Mouse (Mus musculus) brain, embryonic 14.5 days (tissue): ENCODE results near the gene Usp45. TPM values are rescaled to one million over a fixed set of nuclear protein-coding genes. Genes with fewer than 3 reads are reported as not detected.

Experiments used
- DNase-seq: peaks from one replicate; pipeline ENCODE4 v3.0.0-alpha.2; 2011; ENCODE audit warnings: low read depth
- CTCF ChIP-seq: fragments of 200-500 bp; IDR thresholded peaks from 2 replicates; pipeline ENCODE4 v1.5.1; 2012; ENCODE audit warnings: inconsistent platforms, mild to moderate bottlenecking, moderate library complexity, borderline replicate concordance; ENCODE audit not compliant: insufficient read depth, insufficient read length; ENCODE audit errors: extremely low read depth
- POLR2A ChIP-seq: fragments of 200-500 bp; IDR thresholded peaks from 2 replicates; pipeline ENCODE4 v1.6.1; 2012; ENCODE audit warnings: mild to moderate bottlenecking, inconsistent platforms, borderline replicate concordance; ENCODE audit not compliant: poor library complexity, insufficient read depth, insufficient read length, severe bottlenecking; ENCODE audit errors: extremely low read depth
- polyA plus RNA-seq: library from polyadenylated mRNA; depleted of rRNA; stranded (reverse); fragments of >200 nt; gene quantifications from 2 replicates; pipeline ENCODE4 v1.2.3, GENCODE M21; 2012

The Usp45 gene
- polyA plus RNA-seq, 1 experiment: 10.9 TPM

- TF ChIP-seq POLR2A (no peak), CTCF (no peak)
- DNase-seq: peak; percentile 36
Measured at GRCm38 (mm10) chr4:21766171-21766862, 639 bp upstream of the Usp45 start.

- TF ChIP-seq POLR2A: no peak
- TF ChIP-seq CTCF: no peak
- DNase-seq: no peak
Measured at GRCm38 (mm10) chr4:21771064-21771463, 4.1 kb downstream of the Usp45 start.

GRCm38 (mm10) chr4:21772306-21772705 lies 5.3 kb downstream of the Usp45 start:
- no peak for TF ChIP-seq POLR2A
- TF ChIP-seq CTCF: no peak
- no peak for DNase-seq

DNA sequence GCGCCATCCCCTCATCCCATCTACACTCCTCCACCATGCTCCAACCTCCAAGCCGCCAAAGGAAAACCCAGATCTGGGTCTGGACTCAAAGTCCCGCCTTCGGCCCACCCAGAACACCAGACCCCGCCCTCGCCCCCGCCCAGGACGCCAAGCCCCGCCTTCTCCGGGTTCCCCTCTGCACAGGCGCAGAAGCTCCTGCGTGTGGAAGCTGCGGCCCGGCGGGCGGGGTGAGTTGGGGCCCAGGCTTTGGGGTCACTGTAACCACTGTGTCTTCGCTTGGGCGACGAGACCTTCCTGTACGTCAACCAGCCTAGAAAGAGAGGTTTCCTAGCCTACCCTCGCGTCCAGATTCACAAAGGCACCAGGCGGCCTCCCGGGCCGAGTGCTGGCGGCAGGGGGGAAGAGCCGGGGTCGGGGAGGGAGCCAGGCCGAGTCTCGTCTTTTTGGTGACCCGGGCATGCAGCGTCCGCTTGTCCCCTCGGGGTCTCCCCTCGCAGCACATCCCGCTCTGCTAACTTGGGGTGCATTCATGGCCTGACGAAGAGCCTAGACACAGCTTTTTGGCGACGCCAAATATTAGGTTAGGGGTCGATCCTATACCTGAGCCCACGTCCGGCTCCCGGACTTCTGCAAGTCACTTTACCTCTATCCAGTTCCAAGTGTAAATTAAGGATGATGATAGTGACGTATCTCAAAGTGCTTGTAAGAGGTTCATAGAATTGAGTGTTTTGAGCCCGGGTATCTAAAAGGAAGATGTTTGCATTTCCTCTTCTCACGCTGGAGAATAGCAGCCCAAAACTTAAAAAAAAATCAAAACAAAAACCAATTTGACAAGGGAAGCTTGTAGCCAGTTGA lies 9.4 kb downstream of the Usp45 start:
- peak; percentile 97 for DNase-seq
- TF ChIP-seq POLR2A (peak; percentile 80; the same call in 1 of the 2 replicates), CTCF (no peak)

DNA sequence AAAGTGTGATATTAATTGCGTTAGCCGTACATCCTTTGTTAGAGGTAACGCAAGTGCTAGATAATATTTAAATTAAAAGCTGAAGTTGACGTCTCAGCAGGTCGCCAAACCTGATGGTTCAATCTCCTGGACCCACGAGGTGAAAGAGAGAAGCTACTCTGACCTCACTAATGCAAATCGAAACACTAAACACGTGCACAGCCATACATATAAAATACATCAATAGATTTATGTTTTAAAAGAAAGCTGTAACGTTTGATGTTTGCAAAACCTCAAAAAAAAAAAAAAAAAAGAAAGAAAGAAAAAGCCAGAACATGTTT lies 9.9 kb downstream of the Usp45 start:
- TF ChIP-seq CTCF (no peak), POLR2A (no peak)
- DNase-seq: no peak

DNA sequence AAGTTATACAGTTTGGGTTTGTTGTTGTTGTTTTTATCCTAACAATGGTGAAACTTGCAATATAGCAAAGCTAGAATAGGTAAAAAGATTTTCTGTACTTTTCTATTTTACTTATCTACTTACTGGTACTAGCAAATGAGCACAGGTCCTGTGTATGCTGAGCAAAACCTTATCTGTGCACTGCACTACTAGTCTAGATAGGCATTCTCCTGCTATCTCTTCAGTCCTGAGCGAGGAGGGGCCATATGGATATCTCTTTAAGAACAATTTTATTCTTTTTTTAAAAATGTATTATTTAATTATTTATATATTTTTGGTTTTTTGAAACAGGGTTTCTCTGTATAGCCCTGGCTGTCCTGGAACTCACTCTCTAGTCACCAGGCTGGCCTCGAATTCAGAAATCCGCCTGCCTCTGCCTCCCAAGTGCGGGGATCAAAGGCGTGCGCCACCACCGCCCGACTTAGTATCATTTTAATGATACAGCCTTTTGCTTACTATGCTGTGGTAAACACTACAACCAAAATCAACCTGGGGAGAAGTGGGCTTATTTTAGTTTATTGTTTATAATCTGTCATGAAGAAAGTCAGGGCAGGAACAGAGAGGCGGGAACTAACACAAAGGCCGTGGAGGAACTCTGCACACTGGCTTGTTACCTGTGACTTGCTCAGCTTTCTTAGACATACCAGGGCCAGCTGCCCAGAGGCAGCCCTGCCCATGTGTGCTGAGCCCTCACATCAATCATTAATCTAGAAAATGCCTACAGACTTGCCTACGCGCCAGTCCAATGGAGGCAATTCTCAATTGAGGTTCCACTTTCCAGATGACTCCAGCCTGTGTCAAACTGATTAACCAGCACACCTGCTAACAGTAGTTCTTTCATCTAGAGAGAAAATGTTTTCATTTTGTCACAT lies 14.1 kb downstream of the Usp45 start:
- no peak for DNase-seq
- no peak for TF ChIP-seq POLR2A
- TF ChIP-seq CTCF: no peak

- DNase-seq: no peak
- no peak for TF ChIP-seq POLR2A
- no peak for TF ChIP-seq CTCF
Measured at GRCm38 (mm10) chr4:21786268-21786667, 19.3 kb downstream of the Usp45 start.

DNA sequence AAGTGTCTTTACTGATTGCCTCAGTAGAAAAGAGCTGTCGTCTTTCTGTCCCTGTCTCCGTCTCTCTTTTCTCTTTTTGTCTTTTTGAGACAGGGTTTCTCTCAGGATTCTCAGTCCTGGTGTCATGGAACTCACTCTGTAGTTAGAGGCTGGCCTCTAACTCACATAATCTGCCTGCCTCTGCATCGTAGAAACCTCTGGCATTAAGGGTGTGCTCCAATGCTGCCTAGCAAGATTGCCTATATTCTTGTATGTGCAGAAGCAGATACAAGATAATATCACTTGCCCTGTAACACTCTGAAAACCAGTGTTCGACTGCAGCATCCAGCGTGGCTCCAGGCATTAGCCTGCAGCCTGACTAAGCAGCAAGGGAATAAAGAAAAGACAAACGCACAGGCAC lies 21.9 kb downstream of the Usp45 start:
- no peak for DNase-seq
- TF ChIP-seq CTCF (no peak), POLR2A (no peak)

DNA sequence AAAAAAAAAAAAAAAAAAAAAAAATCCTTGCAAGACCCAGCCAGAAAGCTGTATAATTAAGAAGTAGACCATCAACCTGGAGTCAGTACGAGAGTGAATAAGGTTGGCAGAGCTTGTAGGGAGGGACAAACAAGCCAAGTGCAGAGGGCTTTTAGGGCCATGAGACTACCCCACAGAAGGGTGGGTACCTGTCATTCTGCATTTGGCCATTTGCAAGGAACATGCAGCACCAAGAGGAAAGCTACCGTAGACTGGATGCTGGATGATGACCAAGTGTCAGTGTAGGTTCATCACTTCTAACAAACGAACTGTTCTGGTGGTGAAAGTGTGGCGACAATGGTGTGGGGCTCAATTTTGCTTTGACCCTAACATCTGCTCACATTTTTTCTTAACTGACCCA lies 22.9 kb downstream of the Usp45 start:
- TF ChIP-seq POLR2A (no peak), CTCF (no peak)
- no peak for DNase-seq

DNA sequence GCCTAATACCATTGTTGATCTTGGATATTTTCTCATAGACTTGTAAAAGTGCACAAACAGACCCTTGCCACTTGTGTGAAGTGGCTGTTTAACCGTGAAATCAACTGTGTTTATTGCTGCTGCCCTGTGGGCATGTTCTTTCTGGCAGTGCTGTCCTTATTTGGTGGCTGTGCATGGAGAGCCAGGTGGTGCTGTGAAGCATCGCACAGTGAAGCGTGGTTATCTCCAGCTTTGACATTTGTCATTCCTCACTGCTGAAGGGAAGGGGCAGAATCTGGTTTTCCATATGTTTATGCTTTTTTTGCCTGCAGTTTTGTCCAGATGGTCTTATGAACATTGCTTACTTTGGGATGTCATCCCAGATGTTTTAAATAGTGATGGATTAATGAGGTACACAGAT lies 26.7 kb downstream of the Usp45 start:
- DNase-seq: peak; percentile 70
- TF ChIP-seq CTCF (no peak), POLR2A (no peak)

GRCm38 (mm10) chr4:21801013-21801412 lies 34.1 kb downstream of the Usp45 start:
- no peak for DNase-seq
- TF ChIP-seq POLR2A (no peak), CTCF (no peak)
